Mouse (Mus musculus): ENCODE results near the gene Steap3. TPM values are rescaled to one million over a fixed set of nuclear protein-coding genes. Genes with fewer than 3 reads are reported as not detected.

The Steap3 gene
- total RNA-seq, 2 experiments from 2014 or later, result 6.9 to 9.9 TPM

DNA sequence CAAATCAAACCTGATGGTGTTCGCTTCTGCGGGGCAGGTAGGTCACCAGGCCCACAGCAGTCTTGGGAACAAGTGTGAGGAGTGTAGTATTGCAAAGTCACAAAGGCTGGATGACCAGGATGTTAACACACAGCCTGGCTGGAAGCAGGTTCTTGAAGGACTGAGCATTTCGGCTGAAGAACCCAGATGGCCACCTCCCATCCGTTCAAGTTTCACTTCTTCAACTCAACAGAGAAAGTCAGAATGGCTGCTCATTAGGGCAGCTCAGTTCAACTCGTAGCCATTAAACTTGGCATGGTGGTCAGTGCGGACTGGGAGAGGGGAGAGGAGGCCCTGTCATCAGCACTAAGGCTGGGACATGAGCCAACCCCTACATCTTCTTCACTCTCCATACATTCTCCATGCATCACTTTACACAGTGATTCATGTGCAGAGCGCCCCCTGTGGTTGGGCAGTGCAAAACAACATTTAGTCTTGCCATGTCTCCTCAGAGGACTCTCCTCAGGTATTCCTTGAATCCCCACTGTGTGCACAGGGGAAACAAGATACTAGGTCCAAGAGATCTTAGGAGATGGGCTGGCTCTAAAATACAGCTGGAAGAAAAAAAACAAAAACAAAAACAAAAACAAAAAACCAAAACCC, 19.9 kb downstream of the Steap3 start:
- no peak for DNase-seq (ENCODE audit: low spot score in 2 of 2)

DNA sequence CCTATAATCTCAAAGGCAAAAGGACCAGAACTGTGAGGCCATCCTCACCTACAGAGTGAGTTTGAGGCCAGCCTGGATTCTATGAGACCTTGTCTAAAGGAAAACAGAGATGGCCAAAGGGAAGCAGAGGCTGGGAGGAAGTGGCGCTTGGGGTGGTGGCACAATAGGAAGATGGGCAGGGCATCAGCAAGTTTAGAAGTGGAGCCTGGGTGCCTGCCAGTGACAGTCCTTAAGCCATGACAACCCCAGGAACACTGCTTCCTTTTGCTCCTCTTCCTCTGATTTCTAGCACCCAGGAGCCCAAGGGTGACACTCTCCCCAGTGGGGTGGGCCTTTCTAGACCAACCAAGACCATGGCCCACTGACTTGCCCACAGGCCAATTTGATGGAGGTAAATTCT, 21.3 kb downstream of the Steap3 start:
- no peak for DNase-seq (ENCODE audit: low spot score in 2 of 2)

DNA sequence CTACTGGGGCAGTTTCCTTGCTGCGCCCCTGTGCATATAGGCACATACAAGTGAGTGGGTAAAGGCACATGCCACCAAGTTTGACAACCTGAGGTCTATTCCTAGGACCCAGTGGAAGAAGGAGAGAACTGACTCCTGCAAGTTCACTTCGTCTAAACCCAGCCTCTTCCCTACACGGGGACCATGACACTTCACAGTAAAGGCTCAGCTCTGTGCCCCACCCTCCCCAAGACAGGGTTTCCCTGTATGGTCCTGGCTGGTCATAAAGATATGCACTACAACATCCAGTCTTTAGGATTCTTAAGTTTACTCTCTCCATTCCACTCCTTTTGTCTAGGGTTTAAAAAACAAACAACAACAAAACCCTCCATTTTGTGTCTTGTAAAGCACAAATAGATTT, 21.9 kb downstream of the Steap3 start:
- no peak for DNase-seq (ENCODE audit: low spot score in 2 of 2)

DNA sequence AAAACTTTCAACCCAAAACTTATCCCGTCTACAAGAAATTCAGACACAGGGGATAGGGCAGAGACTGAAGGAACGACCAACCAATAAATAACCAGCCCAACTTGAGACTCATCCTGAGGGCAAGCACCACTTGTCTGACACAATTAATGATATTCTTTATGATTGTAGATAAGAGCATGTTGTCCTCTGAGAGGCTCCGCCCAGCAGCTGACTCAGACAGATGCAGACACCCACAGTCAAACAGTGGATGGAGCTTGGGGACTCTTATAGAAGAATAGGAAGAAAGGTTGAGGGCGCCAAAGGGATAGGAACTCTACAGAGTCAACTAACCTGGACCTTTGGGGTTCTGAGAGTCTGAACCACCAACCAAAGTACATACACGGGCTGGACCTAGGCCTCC, 22.7 kb downstream of the Steap3 start:
- no peak for DNase-seq (ENCODE audit: low spot score in 2 of 2)

DNA sequence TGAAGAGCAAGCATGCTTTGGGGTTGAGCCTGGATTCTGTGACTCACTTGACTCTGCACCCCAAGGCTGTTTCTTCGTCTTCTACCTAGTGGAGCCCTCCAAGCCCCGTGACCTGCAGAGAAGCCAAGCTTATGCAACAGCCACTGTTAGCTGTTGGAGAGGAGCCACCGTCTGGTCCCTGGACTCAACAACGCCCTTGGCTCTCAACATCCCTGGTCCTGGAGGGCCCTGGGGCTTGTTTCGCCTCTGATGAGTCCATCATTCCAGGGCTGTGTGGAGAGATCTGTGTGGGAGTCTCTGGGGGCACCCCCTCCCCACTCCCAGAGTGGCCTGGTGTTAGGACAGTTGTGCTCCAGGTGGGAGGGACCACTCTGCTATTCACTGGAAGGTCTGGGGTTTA, 24.3 kb downstream of the Steap3 start:
- peak; percentile 26 to 56 for DNase-seq (ENCODE audit: low spot score in 2 of 2)

DNA sequence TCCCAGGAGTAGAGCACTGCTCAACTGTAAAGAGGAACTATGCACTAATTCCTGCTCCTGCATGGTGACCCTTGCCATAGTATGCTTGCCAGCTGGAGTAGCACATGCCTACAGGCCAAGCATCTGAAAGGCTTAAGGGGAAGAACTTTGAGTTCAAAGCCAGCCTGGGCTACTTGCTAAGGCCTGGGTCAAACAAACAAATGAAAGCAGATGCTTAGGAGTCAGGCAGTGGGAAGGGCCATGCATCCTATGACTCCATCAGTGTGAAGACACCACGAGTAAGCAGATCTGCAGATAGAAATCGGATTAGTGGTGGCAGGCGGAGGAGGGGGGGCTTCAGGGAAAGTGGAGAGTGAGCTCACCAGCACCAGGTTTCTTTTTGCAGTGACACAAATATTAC, 25.2 kb downstream of the Steap3 start:
- no peak for DNase-seq (ENCODE audit: low spot score in 2 of 2)

DNA sequence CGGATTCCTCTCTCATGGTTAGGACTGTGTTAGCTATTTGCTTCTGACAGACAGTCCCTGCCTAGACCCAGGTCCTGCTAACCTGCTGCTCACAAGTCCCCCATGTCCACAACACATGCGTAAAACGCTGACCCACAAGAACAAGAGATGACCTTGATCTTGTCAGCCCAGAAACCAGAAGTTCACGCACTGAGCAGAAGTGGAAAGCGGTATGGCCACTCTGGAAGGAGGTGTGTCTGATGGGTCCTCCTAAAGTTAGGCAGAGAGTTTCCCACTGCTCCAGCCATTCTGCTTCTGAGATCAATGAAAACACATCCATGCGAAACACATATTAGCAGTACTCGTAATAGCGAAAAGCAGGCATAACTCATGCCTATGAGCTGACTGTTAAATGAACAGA, 25.6 kb downstream of the Steap3 start:
- no peak for DNase-seq (ENCODE audit: low spot score in 2 of 2)

DNA sequence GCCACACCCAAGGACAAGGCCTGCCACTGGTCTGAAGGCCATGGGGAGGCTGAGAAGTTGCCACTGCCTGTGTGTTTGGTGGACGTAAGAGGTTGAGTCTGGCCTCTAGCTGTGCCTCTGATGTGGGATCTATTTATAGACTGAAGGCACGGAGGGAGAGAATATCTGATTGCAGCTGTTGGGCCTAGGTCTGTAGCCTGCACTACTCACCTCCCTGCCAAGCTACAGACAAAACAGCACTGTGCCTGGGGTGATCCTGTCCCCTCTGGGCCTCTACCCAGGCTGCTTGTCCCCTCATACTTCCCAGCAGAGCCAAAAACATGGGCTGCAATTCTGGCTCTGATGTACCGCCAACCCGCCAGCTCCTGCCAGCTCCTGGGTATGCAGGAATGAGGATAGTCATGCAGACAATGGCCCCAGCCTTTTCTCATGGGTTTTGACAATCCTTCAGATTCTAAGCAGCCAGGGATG, 26.8 kb downstream of the Steap3 start:
- peak; percentile 64 to 88 for DNase-seq (ENCODE audit: low spot score in 2 of 2)

DNA sequence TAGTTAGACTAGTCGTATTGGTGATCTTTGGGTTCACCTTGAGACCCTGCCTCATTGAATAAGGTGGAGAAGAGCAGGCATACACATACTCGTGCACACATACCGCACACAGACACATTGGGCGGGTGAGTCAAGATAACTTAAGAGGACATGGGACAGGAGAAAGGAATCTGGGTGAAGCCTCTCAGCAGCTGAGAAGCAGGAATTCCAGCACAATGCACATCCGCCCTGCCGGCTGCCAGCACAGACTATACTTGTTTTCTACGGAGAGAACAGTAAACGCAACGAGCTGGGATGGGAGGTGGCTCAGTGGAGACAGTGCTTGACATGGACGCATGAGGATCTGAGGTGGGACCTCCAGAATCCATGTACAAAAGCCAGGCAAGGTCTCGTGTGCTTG, 27.9 kb downstream of the Steap3 start:
- DNase-seq (ENCODE audit: low spot score in 2 of 2), result no peak

DNA sequence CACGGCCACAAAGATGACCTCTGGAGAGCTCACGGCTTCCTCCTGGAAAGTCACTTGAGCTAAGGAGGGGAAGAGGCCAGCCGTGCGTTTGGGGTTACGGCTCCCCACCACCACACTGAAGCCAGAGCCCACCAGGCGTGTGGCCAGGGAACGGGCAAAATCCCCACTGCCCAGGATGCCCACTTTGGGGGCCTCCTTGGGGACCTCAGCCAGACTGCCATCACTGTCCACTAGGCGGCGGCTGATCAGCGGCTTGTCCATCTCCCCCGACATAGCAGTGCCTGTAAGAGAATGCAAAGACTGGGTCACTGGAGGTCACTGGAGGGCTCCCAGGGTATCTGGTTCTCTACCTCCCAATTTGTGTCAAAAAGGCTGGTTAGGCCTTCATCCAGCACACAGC, 28.5 kb downstream of the Steap3 start:
- no peak for DNase-seq (ENCODE audit: low spot score in 2 of 2)

DNA sequence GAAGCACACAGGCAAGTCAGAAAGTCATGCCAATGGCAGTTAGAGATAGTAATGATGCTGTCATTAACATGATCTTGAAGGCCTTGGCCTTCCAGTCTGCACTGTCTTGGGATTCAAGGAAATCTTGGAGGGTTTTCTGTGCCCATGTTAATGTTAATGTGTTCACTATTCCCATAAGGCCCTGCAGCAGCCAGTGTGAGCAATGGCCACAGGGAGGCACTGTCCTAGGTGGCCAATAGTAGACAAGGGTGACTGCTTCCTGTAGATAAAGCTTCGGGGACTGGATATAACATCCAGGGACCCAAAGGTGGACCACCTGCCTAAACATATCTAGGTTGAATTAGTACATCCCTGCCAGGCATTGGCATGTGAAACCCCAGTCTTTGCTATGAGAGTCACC, 35.4 kb downstream of the Steap3 start:
- DNase-seq (ENCODE audit: low spot score in 2 of 2), result no peak

DNA sequence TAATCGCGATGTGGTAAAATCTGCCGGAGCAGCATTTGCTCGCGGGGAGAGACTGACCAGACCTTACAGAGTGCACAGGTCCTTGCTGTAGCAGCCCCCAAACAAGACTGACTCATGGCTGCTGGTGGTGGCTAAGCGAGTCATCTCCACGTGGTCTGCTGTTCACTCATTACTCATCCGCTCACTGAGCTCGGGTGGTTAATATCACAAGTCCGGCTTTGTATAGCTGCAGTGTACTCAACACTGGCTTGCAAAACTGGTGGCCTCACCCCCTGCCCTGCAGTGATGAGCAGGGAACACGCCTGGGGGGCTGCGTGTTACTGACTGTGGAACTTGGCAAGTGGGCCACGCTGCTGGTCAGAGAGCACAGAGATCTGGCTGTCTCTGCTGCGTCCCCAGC, 36.1 kb downstream of the Steap3 start:
- no peak for DNase-seq (ENCODE audit: low spot score in 2 of 2)

DNA sequence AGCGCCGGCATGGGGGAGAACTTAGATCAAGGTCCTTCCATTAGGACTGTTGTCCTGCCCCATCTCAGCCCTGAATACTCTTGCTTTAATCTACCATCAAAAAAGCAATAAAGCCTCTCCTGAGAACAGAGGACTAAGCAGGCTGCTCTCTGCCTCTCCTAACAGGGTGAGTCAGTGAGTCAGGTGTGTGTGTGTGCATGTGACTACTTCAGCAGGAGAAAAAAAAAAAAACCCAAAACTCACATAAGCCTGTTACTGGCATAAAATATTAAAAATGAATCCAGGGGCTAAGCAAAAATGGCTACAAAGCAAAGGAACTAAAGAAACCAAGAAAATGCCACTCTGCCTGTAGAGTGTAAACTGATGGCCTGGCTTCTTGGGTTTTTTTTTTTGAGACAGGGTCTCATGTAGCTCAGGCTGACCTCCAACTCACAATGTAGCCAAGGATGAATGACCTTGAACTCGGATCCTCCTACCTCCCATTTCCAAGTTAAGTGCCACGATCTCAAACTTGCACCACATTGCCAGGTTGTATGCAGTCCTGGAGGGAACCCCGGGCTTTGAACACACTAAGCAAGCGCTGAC, 36.8 kb downstream of the Steap3 start:
- DNase-seq (ENCODE audit: low spot score in 2 of 2), result no peak

DNA sequence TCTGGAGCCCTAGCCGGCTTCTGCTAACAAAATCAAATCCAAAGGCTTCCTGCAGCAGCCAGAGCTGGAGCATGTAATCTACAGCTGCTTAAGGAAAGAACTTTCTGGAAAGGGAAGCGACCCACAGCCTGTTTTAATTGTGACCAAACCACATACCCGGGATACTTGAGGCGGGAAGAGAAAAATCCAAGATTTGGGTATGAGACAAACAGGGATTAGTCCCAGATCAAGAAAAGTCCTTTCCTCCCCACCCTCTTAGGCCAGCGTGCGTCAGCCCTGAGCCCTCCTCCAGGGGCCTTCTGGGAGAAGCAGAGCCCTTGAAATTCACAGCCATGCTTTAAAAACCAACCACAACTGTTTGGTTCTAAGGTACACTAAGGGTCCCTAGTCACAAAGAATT, 40.3 kb downstream of the Steap3 start:
- no peak for DNase-seq (ENCODE audit: low spot score in 2 of 2)

DNA sequence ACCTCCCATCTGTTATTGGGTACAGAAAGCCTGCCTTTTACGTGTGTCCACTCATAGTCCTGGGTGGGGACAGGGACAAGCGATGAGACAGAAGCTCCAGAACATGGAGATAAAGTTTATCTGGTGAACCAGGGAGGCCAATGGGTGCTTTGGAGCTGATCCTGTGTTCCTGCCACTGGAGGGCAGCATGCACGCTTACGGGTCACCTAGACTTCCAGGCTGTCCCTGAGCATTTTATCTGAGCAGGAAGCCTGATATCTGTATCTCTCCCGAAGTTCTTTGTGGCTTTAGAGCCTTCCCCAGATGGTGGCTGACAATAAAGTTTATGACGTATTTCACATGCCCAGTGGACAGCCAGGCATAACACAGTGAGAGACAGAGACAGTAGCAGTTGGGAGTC, 41.2 kb downstream of the Steap3 start:
- peak; percentile 26 to 46 for DNase-seq (ENCODE audit: low spot score in 2 of 2)

DNA sequence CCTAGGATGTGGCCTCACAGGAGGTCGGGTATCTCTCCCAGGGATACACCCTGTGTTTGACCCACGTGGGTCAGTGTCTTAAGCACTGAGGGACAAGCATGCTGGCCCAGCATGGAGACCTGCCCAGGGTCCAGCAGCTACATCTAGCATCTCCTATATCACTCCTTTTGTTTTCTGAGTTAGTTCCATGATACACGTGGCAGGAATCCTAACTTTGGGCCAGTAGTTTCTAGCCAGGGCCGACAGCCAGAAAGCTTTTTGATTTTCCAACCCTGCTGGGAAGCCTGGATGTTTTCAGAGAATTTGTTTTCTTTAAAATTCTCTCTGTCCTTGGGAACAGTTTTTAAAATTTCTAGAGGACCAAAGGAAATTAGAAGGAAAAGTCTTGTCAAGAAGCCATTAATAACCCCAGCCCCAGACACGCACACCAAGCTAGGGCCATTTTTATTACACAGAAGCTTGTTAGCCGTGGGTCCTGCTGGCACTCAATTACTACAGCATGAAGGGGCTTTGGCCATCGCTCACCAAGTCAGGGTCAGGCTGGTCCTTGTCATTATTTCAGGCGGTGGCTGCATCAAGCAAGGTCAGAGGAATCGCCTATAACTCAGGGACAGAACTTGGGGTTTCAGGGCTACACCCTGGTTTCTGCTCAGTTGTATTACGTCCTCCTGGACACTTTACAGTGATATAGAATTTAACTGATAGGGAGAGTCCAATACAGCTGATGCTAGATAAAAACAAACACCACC, 42.6 kb downstream of the Steap3 start:
- DNase-seq (ENCODE audit: low spot score in 2 of 2), result no peak

DNA sequence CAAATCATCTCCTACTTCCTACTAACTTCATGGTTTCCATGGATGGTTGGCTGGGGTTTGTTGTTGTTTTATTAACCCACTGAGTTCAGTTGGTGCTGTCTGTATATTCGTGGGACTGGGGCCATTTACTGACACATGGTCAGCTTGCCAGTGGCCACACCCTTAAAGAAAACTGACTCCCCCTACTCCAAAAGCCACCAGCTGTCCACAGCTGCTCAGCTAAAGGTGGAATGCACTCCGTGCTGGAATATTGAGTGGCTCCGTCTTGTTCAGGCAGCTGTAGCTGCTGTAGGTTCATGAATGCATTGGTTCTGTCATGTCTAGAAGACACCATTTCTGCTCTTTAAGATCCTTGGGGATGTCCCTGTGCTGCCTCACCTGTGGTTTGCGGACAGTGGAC, 48.9 kb downstream of the Steap3 start:
- DNase-seq (ENCODE audit: low spot score in 2 of 2), result no peak

DNA sequence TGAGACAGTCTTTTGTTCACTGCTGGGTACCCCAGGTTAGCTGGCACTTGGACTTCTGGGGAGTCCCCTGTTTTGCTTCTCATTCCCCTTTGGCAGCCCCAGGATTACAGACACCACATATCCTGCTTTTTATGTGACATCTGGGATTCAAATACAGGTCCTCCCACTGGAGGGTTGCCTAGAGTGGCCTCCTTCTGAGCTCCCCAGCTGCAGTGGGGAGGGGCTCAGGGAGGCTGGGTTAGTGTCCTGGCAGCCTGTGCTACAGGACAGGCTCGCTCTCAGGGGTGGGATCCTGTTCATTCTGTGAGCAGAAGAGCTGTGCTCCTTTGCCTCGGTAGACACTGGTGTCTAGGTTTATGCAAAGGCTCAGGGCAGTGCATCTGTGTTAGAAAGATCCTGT, 51.2 kb downstream of the Steap3 start:
- DNase-seq (ENCODE audit: low spot score in 2 of 2), result no peak

DNA sequence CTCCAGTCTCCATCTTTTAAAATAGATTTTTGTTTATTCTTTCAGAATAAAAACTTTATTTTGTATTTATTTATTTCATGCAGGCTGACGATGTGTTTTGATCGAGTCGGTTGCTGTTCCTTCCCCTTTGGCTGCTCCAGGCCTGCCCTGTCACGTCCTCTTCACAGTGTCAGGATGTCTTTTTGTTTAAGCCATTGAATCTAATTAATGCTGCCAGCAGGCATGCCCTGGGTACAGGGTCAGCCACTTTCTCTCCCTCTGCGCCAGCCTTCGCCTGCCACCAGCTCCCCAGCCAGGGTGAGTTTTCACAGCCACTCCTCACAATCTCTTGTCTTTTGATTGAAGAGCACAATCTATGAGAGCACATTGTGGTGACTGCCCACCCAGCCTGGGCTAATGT, 51.7 kb downstream of the Steap3 start:
- DNase-seq (ENCODE audit: low spot score in 2 of 2), result no peak

DNA sequence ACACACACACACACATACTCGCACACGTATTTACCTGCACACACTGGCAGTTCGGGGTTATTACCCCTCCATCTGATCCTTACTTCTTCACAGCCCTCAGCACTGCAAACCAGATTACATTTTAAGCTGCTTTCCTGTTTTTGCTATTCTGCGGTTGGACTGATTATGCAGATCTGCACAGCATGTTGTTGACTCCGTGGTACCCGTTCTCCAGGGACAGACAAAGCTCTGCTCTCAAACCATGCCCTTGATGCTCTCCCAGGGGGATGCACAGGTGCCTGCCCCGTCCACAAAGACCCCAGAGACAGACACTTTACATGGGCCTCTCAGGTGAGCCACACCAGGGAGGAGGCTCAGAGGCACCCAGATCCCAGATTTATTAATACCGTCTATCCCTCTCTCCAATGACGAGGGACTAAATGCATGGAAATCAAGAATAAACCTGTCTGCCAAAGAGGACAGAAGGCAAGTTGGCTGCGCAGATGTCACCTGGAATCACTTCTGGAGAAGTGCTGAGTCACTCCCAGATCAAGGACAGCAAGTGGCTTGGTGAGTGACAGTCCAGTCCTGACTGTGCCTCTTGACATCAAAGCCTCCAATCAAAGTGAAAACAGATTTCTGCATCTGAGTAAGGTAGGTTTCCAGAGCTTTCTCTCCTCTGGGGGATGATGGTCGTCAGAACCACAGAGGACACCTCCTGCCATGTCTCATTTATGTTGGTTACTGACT, 63.8 kb downstream of the Steap3 start:
- no peak for DNase-seq (ENCODE audit: low spot score in 2 of 2)

DNA sequence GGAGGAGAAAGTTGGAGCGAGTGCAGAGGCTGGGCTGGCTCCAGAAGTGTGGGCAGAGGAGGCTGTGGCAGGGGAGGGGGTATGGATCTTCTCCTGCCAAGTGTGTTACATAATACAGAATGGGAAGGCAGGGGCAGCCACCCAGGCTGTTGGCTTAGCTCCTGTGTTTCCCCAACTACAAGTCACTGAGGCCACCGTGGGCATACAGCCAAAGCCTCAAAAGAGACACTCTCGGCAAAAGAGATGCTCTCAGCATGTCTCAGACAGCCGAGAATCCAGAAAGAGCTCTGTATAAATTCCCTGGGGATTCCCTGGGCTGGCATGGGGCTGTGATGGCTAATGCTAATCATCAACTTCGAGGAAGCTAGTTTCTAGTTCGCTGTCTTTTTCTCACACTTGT, 64.9 kb downstream of the Steap3 start:
- DNase-seq (ENCODE audit: low spot score in 2 of 2), result peak; percentile 40 to 61

DNA sequence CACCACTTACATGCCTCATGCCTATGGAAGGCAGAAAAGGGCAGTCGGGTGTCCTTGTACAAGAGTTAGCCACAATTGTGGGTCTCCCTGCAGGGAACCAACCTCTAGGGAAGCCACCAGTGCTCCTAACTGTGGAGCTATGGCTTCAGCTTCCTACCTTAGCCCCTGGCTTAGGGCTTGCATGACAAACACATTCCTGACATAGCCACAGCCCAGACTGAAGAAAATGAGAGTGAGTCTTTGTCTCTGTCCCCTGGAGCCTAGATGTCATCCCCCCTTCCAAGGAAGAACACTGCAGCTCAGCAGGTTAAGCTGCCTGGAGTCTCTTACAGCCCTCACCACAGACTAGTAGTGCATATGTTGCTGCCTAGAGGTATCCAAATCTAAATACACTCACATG, 67.7 kb downstream of the Steap3 start:
- DNase-seq (ENCODE audit: low spot score in 2 of 2), result no peak

Data from layer of hippocampus, postnatal 14 days (tissue).